Mouse (Mus musculus) liver, embryonic 11.5 days (tissue): ENCODE measurements around the gene Gins1. TPM values are rescaled to one million over a fixed set of nuclear protein-coding genes. Genes with fewer than 3 reads are reported as not detected.
"Not testable (repeated sequence)": the region's sequence is repeated elsewhere in the genome, so short reads cannot be mapped to it uniquely, and the experiment has no call there.

Source experiments
- ATAC-seq: fragments of 200-750 bp; cut with Nextera tagmentation; replicated peaks from 2 replicates; pipeline ENCODE4 v1.8.0; 2017; ENCODE audit warnings: moderate number of reproducible peaks, mild to moderate bottlenecking, moderate TSS enrichment, moderate library complexity; ENCODE audit not compliant: low FRiP score
- DNase-seq: peaks from one replicate; pipeline ENCODE4 v3.0.0-alpha.2; 2017; ENCODE audit warnings: low spot score
- H3K27ac ChIP-seq: fragments of 300-500 bp; sonication (generic); 2 replicates; pipeline ENCODE4 v1.5.1; 2014; ENCODE audit warnings: mild to moderate bottlenecking, low read depth, low read length, control low read depth
- H3K27me3 ChIP-seq: fragments of 300-500 bp; sonication (generic); replicated peaks from 2 replicates; pipeline ENCODE4 v1.6.1; 2014; ENCODE audit warnings: low read length, mixed read lengths; ENCODE audit not compliant: control insufficient read depth, insufficient read depth
- H3K36me3 ChIP-seq: fragments of 300-500 bp; sonication (generic); 2 replicates; pipeline ENCODE4 v1.6.1; 2014; ENCODE audit warnings: mild to moderate bottlenecking, low read length, moderate library complexity, mixed read lengths; ENCODE audit not compliant: control insufficient read depth, insufficient read depth
- H3K4me1 ChIP-seq: fragments of 300-500 bp; sonication (generic); replicated peaks from 2 replicates; pipeline ENCODE4 v1.6.1; 2014; ENCODE audit warnings: low read length, mixed read lengths; ENCODE audit not compliant: control insufficient read depth, insufficient read depth
- H3K4me2 ChIP-seq: fragments of 300-500 bp; sonication (generic); 2 replicates; pipeline ENCODE4 v1.6.1; 2014; ENCODE audit warnings: mild to moderate bottlenecking, control low read depth, moderate library complexity
- H3K4me3 ChIP-seq: fragments of 300-500 bp; sonication (generic); 2 replicates; pipeline ENCODE4 v1.5.1; 2014; ENCODE audit warnings: low read depth, low read length, control low read depth
- H3K9ac ChIP-seq: fragments of 300-500 bp; sonication (generic); 2 replicates; pipeline ENCODE4 v1.6.1; 2014; ENCODE audit warnings: low read depth, low read length, control low read depth
- H3K9me3 ChIP-seq: fragments of 300-500 bp; sonication (generic); 2 replicates; pipeline ENCODE4 v1.6.1; 2016; ENCODE audit warnings: low read length, inconsistent platforms, mixed read lengths; ENCODE audit not compliant: control insufficient read depth
- WGBS: fragments of 180-500 bp; shearing (Covaris S2); extraction: QIAGEN DNeasy Blood & Tissue Kit; methylation state at CpG from one replicate; pipeline ENCODE4 v1.1.7; 2014; 5-methylcytosine and 5-hydroxymethylcytosine counted together
- polyA plus RNA-seq: library from polyadenylated mRNA; unstranded; fragments of >200 nt; fragmentation: Nextera tagmentation; extraction: Ambion mirVana; gene quantifications from 2 replicates; pipeline ENCODE4 v1.2.1, GENCODE M21; 2014

Gene Gins1
- polyA plus RNA-seq, 1 experiment from 2014 or later = 65.8 TPM

- DNase-seq = no peak
- Histone ChIP-seq H3K9ac (no peak overlapping the region), H3K9me3 (no peaks in the 10 kb centered on the region), H3K4me3 (no peak overlapping the region), H3K4me2 (no peak overlapping the region), H3K36me3 (peaks cover 17% of the 10 kb centered on the region), H3K4me1 (no peaks in the 10 kb centered on the region), H3K27ac (no peak overlapping the region), H3K27me3 (no peaks in the 10 kb centered on the region)
- 94% methylated on average over 4 of the region's 4 CpGs for WGBS
- no peak for ATAC-seq
Observed at GRCm38 (mm10) chr2:150934659-150935058, 29.5 kb downstream of the Gins1 start.

GRCm38 (mm10) chr2:150944017-150944416 lies 38.8 kb downstream of the Gins1 start:
- Histone ChIP-seq H3K4me2 (no peak overlapping the region), H3K27ac (no peak overlapping the region), H3K4me1 (no peaks in the 10 kb centered on the region), H3K27me3 (no peaks in the 10 kb centered on the region), H3K9ac (no peak overlapping the region), H3K9me3 (no peaks in the 10 kb centered on the region), H3K36me3 (peaks cover 3% of the 10 kb centered on the region; the same call in 1 of the 2 replicates), H3K4me3 (no peak overlapping the region)
- ATAC-seq (no peak), DNase-seq (no peak)
- WGBS = 91% methylated on average over 5 of the region's 5 CpGs

DNA sequence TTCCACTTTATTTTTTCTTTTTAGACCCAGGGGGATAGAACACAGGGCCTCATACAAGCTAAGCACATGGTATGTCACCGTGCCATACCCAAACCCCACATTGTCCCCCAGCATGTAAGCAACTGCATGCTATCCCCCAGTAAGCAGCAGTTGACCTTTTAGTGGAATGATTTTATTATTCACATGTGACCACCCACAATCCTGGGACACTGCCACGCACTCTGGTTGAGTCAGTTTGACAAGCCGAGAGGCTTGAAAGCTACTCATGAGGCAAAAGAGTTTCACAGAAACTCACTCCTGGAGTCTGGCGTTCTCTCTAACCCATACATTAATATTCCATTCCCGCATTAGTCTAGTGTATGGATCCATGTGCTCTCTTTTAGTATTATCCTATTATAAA lies 42.1 kb downstream of the Gins1 start:
- H3K9ac ChIP-seq, DNase-seq, H3K4me1 ChIP-seq, H3K9me3 ChIP-seq, ATAC-seq, H3K27me3 ChIP-seq, H3K4me2 ChIP-seq, H3K27ac ChIP-seq, H3K4me3 ChIP-seq: not testable (repeated sequence)
- H3K36me3 ChIP-seq = peaks cover 20% of the 10 kb centered on the region
- 88% methylated on average over 5 of the region's 5 CpGs for WGBS

- H3K36me3 ChIP-seq = peaks cover 21% of the 10 kb centered on the region
- H3K4me3 ChIP-seq, H3K27ac ChIP-seq, H3K27me3 ChIP-seq, DNase-seq, ATAC-seq, H3K4me1 ChIP-seq, H3K4me2 ChIP-seq, H3K9ac ChIP-seq, H3K9me3 ChIP-seq: not testable (repeated sequence)
- WGBS = 92% methylated on average over 12 of the region's 12 CpGs
Observed at GRCm38 (mm10) chr2:150947880-150948611, 42.8 kb downstream of the Gins1 start.

- no peaks in the 10 kb centered on the region for H3K9me3 ChIP-seq
- WGBS = 91% methylated on average over 5 of the region's 5 CpGs
Observed at GRCm38 (mm10) chr2:150948786-150949185, 43.6 kb downstream of the Gins1 start.

DNA sequence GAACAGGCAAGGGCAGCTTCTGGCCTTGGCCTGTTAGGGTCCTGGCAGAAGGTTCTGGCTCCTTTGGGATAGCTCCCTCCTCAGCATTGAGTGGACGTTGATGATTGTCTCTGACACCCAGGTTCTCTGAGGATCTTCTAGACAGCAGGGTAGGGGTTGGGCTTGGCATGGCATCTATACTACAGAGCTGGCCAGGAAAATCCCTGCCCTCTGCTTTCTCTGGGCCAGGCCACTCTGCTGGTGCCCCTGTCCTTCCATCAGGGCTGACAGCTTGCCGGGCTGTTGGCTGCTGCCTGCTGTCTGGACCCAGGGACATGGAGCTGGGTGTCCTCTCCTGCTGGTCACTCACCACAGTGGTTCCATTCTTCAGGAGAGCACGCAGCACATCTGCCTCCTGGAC lies 44.5 kb downstream of the Gins1 start:
- WGBS = 96% methylated on average over 3 of the region's 3 CpGs
- H3K4me3 ChIP-seq = no peak overlapping the region
- H3K36me3 ChIP-seq = peaks cover 21% of the 10 kb centered on the region
- no peak overlapping the region for H3K9ac ChIP-seq
- no peaks in the 10 kb centered on the region for H3K9me3 ChIP-seq
- no peak for ATAC-seq
- DNase-seq = no peak
- H3K27ac ChIP-seq = no peak overlapping the region
- no peaks in the 10 kb centered on the region for H3K4me1 ChIP-seq
- H3K4me2 ChIP-seq = no peak overlapping the region
- no peaks in the 10 kb centered on the region for H3K27me3 ChIP-seq

More at GRCm38 (mm10) chr2:150948786-150949185, 43.6 kb downstream of the Gins1 start:
- Histone ChIP-seq H3K9ac (no peak overlapping the region), H3K27ac (no peak overlapping the region), H3K4me2 (no peak overlapping the region), H3K27me3 (no peaks in the 10 kb centered on the region), H3K36me3 (peaks cover 21% of the 10 kb centered on the region), H3K4me3 (no peak overlapping the region), H3K4me1 (no peaks in the 10 kb centered on the region)
- ATAC-seq = no peak
- no peak for DNase-seq

DNA sequence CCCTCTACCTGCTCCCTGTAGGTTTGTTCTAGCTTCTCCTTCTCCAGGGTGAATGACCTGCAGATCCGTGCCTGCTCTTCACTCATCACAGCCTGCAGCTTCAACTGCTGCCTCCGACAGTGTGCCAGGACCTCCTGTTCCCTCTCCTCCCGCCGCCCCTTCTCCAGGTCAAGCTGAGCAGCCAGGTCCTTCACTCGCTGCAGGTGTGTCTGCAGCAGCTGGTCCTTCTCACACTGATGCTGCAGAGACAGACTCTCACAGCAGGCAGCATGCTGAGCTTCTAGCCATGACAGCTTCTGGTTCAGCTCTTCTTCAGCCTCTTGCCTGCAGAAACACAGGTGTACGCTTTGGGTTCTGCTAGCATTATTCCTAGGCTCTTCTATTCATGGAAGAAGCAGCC lies 44.9 kb downstream of the Gins1 start:
- DNase-seq = no peak
- H3K4me1 ChIP-seq = no peaks in the 10 kb centered on the region
- H3K27ac ChIP-seq = no peak overlapping the region
- H3K9me3 ChIP-seq = no peaks in the 10 kb centered on the region
- 96% methylated on average over 6 of the region's 6 CpGs for WGBS
- H3K27me3 ChIP-seq = no peaks in the 10 kb centered on the region
- no peak for ATAC-seq
- no peak overlapping the region for H3K4me2 ChIP-seq
- H3K4me3 ChIP-seq = no peak overlapping the region
- peaks cover 21% of the 10 kb centered on the region for H3K36me3 ChIP-seq
- no peak overlapping the region for H3K9ac ChIP-seq

DNA sequence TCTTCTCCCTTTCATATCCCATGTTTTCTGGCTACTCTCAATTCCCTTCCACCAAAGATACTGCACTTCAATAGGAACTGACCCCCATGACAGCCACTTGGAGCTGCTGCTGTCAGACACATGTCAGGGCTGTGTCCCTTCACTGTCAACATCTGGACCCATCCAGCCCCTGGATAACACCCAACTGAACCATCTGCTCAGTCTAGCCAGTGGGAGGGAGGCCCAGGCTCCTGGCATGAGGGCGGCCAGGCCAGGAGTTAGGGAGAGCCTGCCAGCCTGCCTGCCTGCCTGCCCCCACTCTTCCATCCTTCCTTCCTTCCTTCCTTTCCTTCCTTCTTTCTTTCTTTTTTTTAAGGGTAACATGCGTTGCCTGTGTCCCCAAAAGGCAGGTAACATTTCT lies 46.0 kb downstream of the Gins1 start:
- Histone ChIP-seq H3K4me1 (no peaks in the 10 kb centered on the region), H3K9ac (no peak overlapping the region), H3K27ac (no peak overlapping the region), H3K27me3 (no peaks in the 10 kb centered on the region), H3K36me3 (peaks cover 21% of the 10 kb centered on the region), H3K4me2 (no peak overlapping the region), H3K4me3 (no peak overlapping the region), H3K9me3 (no peaks in the 10 kb centered on the region)
- ATAC-seq (no peak), DNase-seq (no peak)
- WGBS = 87% methylated on average over 2 of the region's 2 CpGs

GRCm38 (mm10) chr2:150955859-150956258 lies 50.7 kb downstream of the Gins1 start:
- Histone ChIP-seq H3K9ac (no peak overlapping the region), H3K27me3 (no peaks in the 10 kb centered on the region), H3K4me3 (no peak overlapping the region), H3K4me2 (no peak overlapping the region), H3K4me1 (no peaks in the 10 kb centered on the region), H3K9me3 (no peaks in the 10 kb centered on the region), H3K27ac (no peak overlapping the region), H3K36me3 (peaks cover 12% of the 10 kb centered on the region)
- 72% methylated on average over 1 of the region's 1 CpGs for WGBS
- ATAC-seq = no peak
- DNase-seq = no peak
